Mouse (Mus musculus): ENCODE data around the gene Lmntd2. TPM values are rescaled to one million over a fixed set of nuclear protein-coding genes. Genes with fewer than 3 reads are reported as not detected.
A peak's percentile ranks its signal among the peaks of the same experiment; 100 is the strongest.

The Lmntd2 gene
- polyA plus RNA-seq, 1 experiment from 2014 or later: 0.23 TPM

- no peak overlapping the region for H3K4me3 ChIP-seq
- H3K36me3 ChIP-seq: peaks cover 1% of the 10 kb centered on the region
- H3K9me3 ChIP-seq (replicated peaks): no peaks in the 10 kb centered on the region
- ATAC-seq (replicated peaks; ENCODE audit: insufficient number of reproducible peaks, insufficient read depth, low FRiP score, low read depth): no peak
- WGBS: 92% methylated on average over 8 of the region's 8 CpGs
- no peak overlapping the region for H3K27ac ChIP-seq
- no peak overlapping the region for H3K4me2 ChIP-seq
- no peak overlapping the region for H3K9ac ChIP-seq
- peaks cover 23% of the 10 kb centered on the region for H3K4me1 ChIP-seq (replicated peaks)
- no peaks in the 10 kb centered on the region for H3K27me3 ChIP-seq
Observed at GRCm38 (mm10) chr7:141196619-141197282, 17.1 kb downstream of the Lmntd2 start.

GRCm38 (mm10) chr7:141195754-141196153, 18.1 kb downstream of the Lmntd2 start:
- Histone ChIP-seq H3K4me2 (peak overlapping the region; percentile 92; the same call in 1 of the 2 replicates), H3K9me3 (replicated peaks) (no peaks in the 10 kb centered on the region), H3K9ac (no peak overlapping the region), H3K27ac (no peak overlapping the region), H3K4me3 (no peak overlapping the region), H3K36me3 (peaks cover 11% of the 10 kb centered on the region), H3K27me3 (no peaks in the 10 kb centered on the region), H3K4me1 (replicated peaks) (peaks cover 26% of the 10 kb centered on the region)
- WGBS: 96% methylated on average over 2 of the region's 2 CpGs
- ATAC-seq (replicated peaks; ENCODE audit: insufficient number of reproducible peaks, insufficient read depth, low FRiP score, low read depth): no peak

GRCm38 (mm10) chr7:141194830-141195229, 19.1 kb downstream of the Lmntd2 start:
- Histone ChIP-seq H3K4me3 (peak overlapping the region; percentile 95), H3K9me3 (replicated peaks) (no peaks in the 10 kb centered on the region), H3K36me3 (peaks cover 20% of the 10 kb centered on the region), H3K27me3 (no peaks in the 10 kb centered on the region), H3K9ac (peak overlapping the region; percentile 42; the same call in 1 of the 2 replicates), H3K4me1 (replicated peaks) (peaks cover 26% of the 10 kb centered on the region), H3K27ac (peak overlapping the region; percentile 84), H3K4me2 (peak overlapping the region; percentile 92)
- WGBS: 1% methylated on average over 28 of the region's 28 CpGs
- 0 out of 2 replicates have a peak, but pooled peaks have one; percentile 3 for ATAC-seq (replicated peaks; ENCODE audit: insufficient number of reproducible peaks, insufficient read depth, low FRiP score, low read depth)

- Histone ChIP-seq H3K27me3 (no peaks in the 10 kb centered on the region), H3K4me2 (peak overlapping the region; percentile 92), H3K4me3 (peak overlapping the region; percentile 95), H3K9ac (peak overlapping the region; percentile 60), H3K9me3 (replicated peaks) (no peaks in the 10 kb centered on the region), H3K4me1 (replicated peaks) (peaks cover 26% of the 10 kb centered on the region), H3K27ac (peak overlapping the region; percentile 84), H3K36me3 (peaks cover 21% of the 10 kb centered on the region)
- ATAC-seq (replicated peaks; ENCODE audit: insufficient number of reproducible peaks, insufficient read depth, low FRiP score, low read depth): no peak
- under 1% methylated on average over 23 of the region's 23 CpGs for WGBS
Observed at GRCm38 (mm10) chr7:141194409-141194808, 19.5 kb downstream of the Lmntd2 start.

GRCm38 (mm10) chr7:141193948-141194347, 19.9 kb downstream of the Lmntd2 start, which contains the start of the genes Hras and Lrrc56:
Hras (minus strand) TSS chr7:141194005.
Lrrc56 (plus strand) TSS chr7:141194157.
- Histone ChIP-seq H3K36me3 (peaks cover 21% of the 10 kb centered on the region), H3K4me2 (peak within 1 kb of the TSS; percentile 92), H3K9me3 (replicated peaks) (no peaks in the 10 kb centered on the region), H3K27me3 (no peaks in the 10 kb centered on the region), H3K9ac (peak within 1 kb of the TSS; percentile 92), H3K27ac (peak within 1 kb of the TSS; percentile 88), H3K4me3 (peak within 1 kb of the TSS; percentile 95), H3K4me1 (replicated peaks) (peaks cover 26% of the 10 kb centered on the region)
- under 1% methylated on average over 39 of the region's 39 CpGs for WGBS
- peak; percentile 96 for ATAC-seq (replicated peaks; ENCODE audit: insufficient number of reproducible peaks, insufficient read depth, low FRiP score, low read depth)

GRCm38 (mm10) chr7:141193348-141193856, 20.5 kb downstream of the Lmntd2 start:
- Histone ChIP-seq H3K4me3 (peak overlapping the region; percentile 95), H3K4me1 (replicated peaks) (peaks cover 26% of the 10 kb centered on the region), H3K27me3 (no peaks in the 10 kb centered on the region), H3K27ac (peak overlapping the region; percentile 88), H3K9ac (peak overlapping the region; percentile 92), H3K4me2 (peak overlapping the region; percentile 90), H3K9me3 (replicated peaks) (no peaks in the 10 kb centered on the region), H3K36me3 (peaks cover 21% of the 10 kb centered on the region)
- ATAC-seq (replicated peaks; ENCODE audit: insufficient number of reproducible peaks, insufficient read depth, low FRiP score, low read depth): peak; percentile 45
- WGBS: under 1% methylated on average over 43 of the region's 43 CpGs

- H3K4me3 ChIP-seq: peak overlapping the region; percentile 95
- peaks cover 26% of the 10 kb centered on the region for H3K4me1 ChIP-seq (replicated peaks)
- peaks cover 21% of the 10 kb centered on the region for H3K36me3 ChIP-seq
- peak overlapping the region; percentile 90 for H3K4me2 ChIP-seq
- no peaks in the 10 kb centered on the region for H3K27me3 ChIP-seq
- ATAC-seq (replicated peaks; ENCODE audit: insufficient number of reproducible peaks, insufficient read depth, low FRiP score, low read depth): no peak
- H3K27ac ChIP-seq: peak overlapping the region; percentile 88
- WGBS: 27% methylated on average over 12 of the region's 12 CpGs
- no peaks in the 10 kb centered on the region for H3K9me3 ChIP-seq (replicated peaks)
- peak overlapping the region; percentile 92 for H3K9ac ChIP-seq
Observed at GRCm38 (mm10) chr7:141192776-141193347, 21.0 kb downstream of the Lmntd2 start.

- H3K4me2 ChIP-seq: peak overlapping the region; percentile 90
- H3K36me3 ChIP-seq: peaks cover 21% of the 10 kb centered on the region
- H3K4me1 ChIP-seq (replicated peaks): peaks cover 26% of the 10 kb centered on the region
- 0 out of 2 replicates have a peak overlapping the region, but pooled peaks have one; percentile 18 for H3K9ac ChIP-seq
- no peaks in the 10 kb centered on the region for H3K27me3 ChIP-seq
- H3K4me3 ChIP-seq: peak overlapping the region; percentile 95; the same call in 1 of the 2 replicates
- H3K9me3 ChIP-seq (replicated peaks): no peaks in the 10 kb centered on the region
- no peak for ATAC-seq (replicated peaks; ENCODE audit: insufficient number of reproducible peaks, insufficient read depth, low FRiP score, low read depth)
- H3K27ac ChIP-seq: no peak overlapping the region
- WGBS: 89% methylated on average over 24 of the region's 24 CpGs
Observed at GRCm38 (mm10) chr7:141191796-141192685, 21.8 kb downstream of the Lmntd2 start.

GRCm38 (mm10) chr7:141191036-141191435, 22.8 kb downstream of the Lmntd2 start:
- Histone ChIP-seq H3K9ac (no peak overlapping the region), H3K36me3 (peaks cover 21% of the 10 kb centered on the region), H3K4me1 (replicated peaks) (peaks cover 26% of the 10 kb centered on the region), H3K27ac (no peak overlapping the region), H3K9me3 (replicated peaks) (no peaks in the 10 kb centered on the region), H3K27me3 (no peaks in the 10 kb centered on the region), H3K4me3 (no peak overlapping the region), H3K4me2 (no peak overlapping the region)
- 84% methylated on average over 14 of the region's 14 CpGs for WGBS
- no peak for ATAC-seq (replicated peaks; ENCODE audit: insufficient number of reproducible peaks, insufficient read depth, low FRiP score, low read depth)

GRCm38 (mm10) chr7:141190220-141190619, 23.7 kb downstream of the Lmntd2 start:
- Histone ChIP-seq H3K27ac (no peak overlapping the region), H3K9me3 (replicated peaks) (no peaks in the 10 kb centered on the region), H3K4me1 (replicated peaks) (peaks cover 23% of the 10 kb centered on the region), H3K4me2 (no peak overlapping the region), H3K9ac (no peak overlapping the region), H3K27me3 (no peaks in the 10 kb centered on the region), H3K36me3 (peaks cover 21% of the 10 kb centered on the region), H3K4me3 (no peak overlapping the region)
- 92% methylated on average over 3 of the region's 3 CpGs for WGBS
- no peak for ATAC-seq (replicated peaks; ENCODE audit: insufficient number of reproducible peaks, insufficient read depth, low FRiP score, low read depth)

GRCm38 (mm10) chr7:141188733-141189132, 25.1 kb downstream of the Lmntd2 start:
- WGBS: 92% methylated on average over 3 of the region's 3 CpGs

More at GRCm38 (mm10) chr7:141188733-141189132, 25.1 kb downstream of the Lmntd2 start:
- no peaks in the 10 kb centered on the region for H3K9me3 ChIP-seq (replicated peaks)
- H3K9ac ChIP-seq: no peak overlapping the region
- H3K4me1 ChIP-seq (replicated peaks): peaks cover 19% of the 10 kb centered on the region
- H3K36me3 ChIP-seq: peaks cover 21% of the 10 kb centered on the region
- no peak for ATAC-seq (replicated peaks; ENCODE audit: insufficient number of reproducible peaks, insufficient read depth, low FRiP score, low read depth)
- no peak overlapping the region for H3K27ac ChIP-seq
- H3K4me2 ChIP-seq: no peak overlapping the region
- H3K27me3 ChIP-seq: no peaks in the 10 kb centered on the region
- H3K4me3 ChIP-seq: no peak overlapping the region

Measured in heart, embryonic 15.5 days (tissue).